Mouse (Mus musculus) fat pad, adult 2 months (tissue): ENCODE data around the gene Prl2c2.
"Not testable (repeated sequence)": the region's sequence is repeated elsewhere in the genome, so short reads cannot be mapped to it uniquely, and the experiment has no call there.

Source experiments
- DNase-seq: peaks from one replicate; pipeline ENCODE4 v3.0.0-alpha.2; 2011; ENCODE audit warnings: low read depth, low spot score; ENCODE audit errors: extremely low read depth

The Prl2c2 gene

GRCm38 (mm10) chr13:13005283-13005682, at the start of gene Prl2c2:
Prl2c2 (minus strand) TSS chr13:13005383.
- DNase-seq = not testable (repeated sequence)

DNA sequence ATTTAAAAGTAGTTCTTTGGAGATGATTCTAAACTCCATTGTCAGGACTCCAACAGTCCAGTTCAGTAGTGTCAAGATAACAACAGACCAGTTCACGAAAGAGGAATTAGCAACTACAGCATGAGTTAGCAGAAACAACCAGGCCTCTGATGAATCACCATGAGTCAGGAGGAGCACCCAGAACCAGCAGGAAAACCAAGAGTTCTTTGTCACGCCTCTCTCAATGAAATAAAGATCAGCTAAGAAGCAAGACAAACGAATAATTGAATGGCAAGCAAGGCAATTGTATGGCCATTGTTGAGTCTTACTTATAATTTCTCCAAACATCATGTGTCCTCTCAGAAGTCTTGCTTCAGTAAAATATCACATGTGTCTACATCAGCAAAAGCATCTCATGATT, 20.7 kb upstream of the Prl2c2 start:
- DNase-seq = not testable (repeated sequence)

- not testable (repeated sequence) for DNase-seq
Measured at GRCm38 (mm10) chr13:13013993-13014549, 8.9 kb upstream of the Prl2c2 start.
